Mouse (Mus musculus): ENCODE measurements at regions not wholly inside any gene's neighbourhood (a gene's known extent, or its start where the extent isn't known, plus 50 kb on each side); places are given as distances from the start of the nearest gene placed in this dataset.

GRCm38 (mm10) chr3:61467158-61467557 lies 101.4 kb upstream of the B430305J03Rik start:
- peak; percentile 72 for DNase-seq (ENCODE audit: low read depth)

- peak; percentile 12 for DNase-seq (ENCODE audit: low read depth)
These were observed 100.9 kb upstream of the B430305J03Rik start for GRCm38 (mm10) chr3:61466641-61467040.

GRCm38 (mm10) chr3:61460076-61460475 lies 94.3 kb upstream of the B430305J03Rik start:
- DNase-seq (ENCODE audit: low read depth) = peak; percentile 36

GRCm38 (mm10) chr3:61456598-61456997 lies 90.8 kb upstream of the B430305J03Rik start:
- DNase-seq (ENCODE audit: low read depth) = no peak

GRCm38 (mm10) chr3:61442000-61442739 lies 76.4 kb upstream of the B430305J03Rik start:
- peak; percentile 16 for DNase-seq (ENCODE audit: low read depth)

- peak; percentile 67 for DNase-seq (ENCODE audit: low read depth)
These were observed 75.7 kb upstream of the B430305J03Rik start for GRCm38 (mm10) chr3:61441445-61441844.

GRCm38 (mm10) chr3:61428713-61429112 lies 63.0 kb upstream of the B430305J03Rik start:
- DNase-seq (ENCODE audit: low read depth) = no peak

GRCm38 (mm10) chr3:61423945-61424344 lies 58.2 kb upstream of the B430305J03Rik start:
- DNase-seq (ENCODE audit: low read depth) = peak; percentile 79

GRCm38 (mm10) chr3:61419706-61420105 lies 54.0 kb upstream of the B430305J03Rik start:
- no peak for DNase-seq (ENCODE audit: low read depth)

- DNase-seq (ENCODE audit: low read depth) = no peak
These were observed 52.3 kb upstream of the B430305J03Rik start for GRCm38 (mm10) chr3:61418096-61418495.
